Mouse (Mus musculus): ENCODE measurements around the gene Tmem110. TPM values are rescaled to one million over a fixed set of nuclear protein-coding genes. Genes with fewer than 3 reads are reported as not detected.

Gene Tmem110
- polyA plus RNA-seq, 1 experiment: 20.1 TPM

DNA sequence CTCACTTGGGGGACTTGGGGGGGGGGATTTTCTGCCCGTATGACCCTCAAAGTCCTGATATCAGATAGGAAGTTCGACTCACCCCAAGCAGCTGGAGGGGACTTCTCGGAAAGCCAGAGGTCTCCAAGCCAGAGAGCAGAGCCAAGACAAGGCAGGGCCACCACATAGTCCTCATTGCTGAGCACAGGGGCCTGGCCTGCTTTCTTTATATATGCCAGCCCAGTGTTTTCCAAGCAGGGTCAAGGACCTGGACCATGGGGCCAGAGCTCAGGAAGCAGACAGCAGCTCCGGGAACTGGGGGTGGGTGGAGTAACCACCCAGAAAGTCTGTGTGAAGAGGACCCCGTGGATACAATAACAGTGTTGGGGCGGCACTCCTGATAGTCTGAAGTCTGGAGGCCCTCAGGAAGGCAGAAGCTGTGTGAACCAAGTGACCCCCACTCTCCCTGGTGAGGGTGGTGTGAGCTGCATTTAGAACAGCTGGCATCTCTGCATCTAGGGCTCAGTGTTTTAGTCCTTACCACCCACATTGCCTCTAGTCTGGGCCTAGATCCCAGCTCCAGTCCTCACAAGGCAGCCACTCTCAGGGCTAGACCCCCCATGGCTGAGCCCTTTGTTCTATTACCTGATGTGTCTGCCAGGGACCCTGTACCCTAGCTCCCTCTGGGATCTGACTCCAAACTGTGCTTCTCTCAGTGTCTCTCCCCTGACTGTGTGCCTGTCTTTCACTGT, 98.2 kb downstream of the Tmem110 start, which contains the start of gene Itih3:
Itih3 (minus strand) TSS at position 386 of the 731 bp plus-strand sequence.
- no peaks in the 10 kb centered on the region for H3K36me3 ChIP-seq (ENCODE audit: control insufficient read depth, insufficient read depth, low read length)
- no peak for DNase-seq
- no peak for TF ChIP-seq POLR2A (IDR thresholded peaks at IDR 0.05; ENCODE audit: control insufficient read depth, extremely low read depth, insufficient read depth, low read length, poor library complexity)
- no peak for TF ChIP-seq CTCF (IDR thresholded peaks at IDR 0.05; ENCODE audit: borderline replicate concordance, control insufficient read depth, extremely low read depth, insufficient read depth, low read length, poor library complexity)
- H3K4me1 ChIP-seq (replicated peaks; ENCODE audit: control insufficient read depth, insufficient read depth, low read length): no peaks in the 10 kb centered on the region
- no peak within 1 kb of the TSS for H3K4me3 ChIP-seq (ENCODE audit: control insufficient read depth, insufficient read depth, low read length)
- 82% methylated on average over 6 of the region's 6 CpGs for WGBS
- no peak within 1 kb of the TSS for H3K27ac ChIP-seq (ENCODE audit: control insufficient read depth, insufficient read depth, low read length)
- no peaks in the 10 kb centered on the region for H3K27me3 ChIP-seq (ENCODE audit: control insufficient read depth, insufficient read depth, low read length)

DNA sequence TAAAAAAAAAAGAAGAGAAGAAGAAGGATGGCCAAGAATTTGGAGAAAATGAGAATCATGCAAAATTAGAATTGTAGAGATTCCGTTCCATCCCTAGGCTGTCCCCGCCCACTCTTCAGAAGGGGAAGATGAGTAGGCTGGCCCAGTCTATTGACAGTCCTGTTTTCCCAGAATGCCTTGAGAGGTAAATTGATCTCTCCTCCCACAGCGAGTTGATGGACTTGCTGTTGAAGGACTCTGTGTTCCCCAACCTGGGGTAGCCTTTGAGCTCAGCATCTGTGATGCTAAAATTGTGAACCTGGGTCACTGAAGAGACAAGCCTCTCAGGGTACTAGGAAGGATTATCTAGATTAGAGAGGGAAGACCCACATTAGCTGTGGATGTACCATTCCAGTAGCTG, 100.1 kb downstream of the Tmem110 start:
- DNase-seq: no peak
- TF ChIP-seq CTCF (IDR thresholded peaks at IDR 0.05; ENCODE audit: borderline replicate concordance, control insufficient read depth, extremely low read depth, insufficient read depth, low read length, poor library complexity) (no peak), POLR2A (IDR thresholded peaks at IDR 0.05; ENCODE audit: control insufficient read depth, extremely low read depth, insufficient read depth, low read length, poor library complexity) (no peak)
- H3K27me3 ChIP-seq (ENCODE audit: control insufficient read depth, insufficient read depth, low read length): no peaks in the 10 kb centered on the region
- H3K36me3 ChIP-seq (ENCODE audit: control insufficient read depth, insufficient read depth, low read length): no peaks in the 10 kb centered on the region
- H3K27ac ChIP-seq (ENCODE audit: control insufficient read depth, insufficient read depth, low read length): no peak overlapping the region
- no peak overlapping the region for H3K4me3 ChIP-seq (ENCODE audit: control insufficient read depth, insufficient read depth, low read length)
- no peaks in the 10 kb centered on the region for H3K4me1 ChIP-seq (replicated peaks; ENCODE audit: control insufficient read depth, insufficient read depth, low read length)
- WGBS: 95% methylated on average over 3 of the region's 3 CpGs

Other genes with a start within 250 kb of the Tmem110 start
- gene Prkcd, start 199.4 kb upstream of the Tmem110 start, polyA plus RNA-seq (2012; rRNA removed): 201 and 214 TPM in 2 replicates
- 13.8 and 14.0 TPM in 2 replicates for gene Rft1, start 171.2 kb upstream of the Tmem110 start, polyA plus RNA-seq (2012; rRNA removed)
- 3.2 and 4.0 TPM in 2 replicates for gene Sfmbt1, start 110.7 kb upstream of the Tmem110 start, polyA plus RNA-seq (2012; rRNA removed)
- 3.1 TPM in 2 replicates for gene Mustn1, start 53.6 kb downstream of the Tmem110 start, polyA plus RNA-seq (2012; rRNA removed)
- gene Itih4, start 60.9 kb downstream of the Tmem110 start, polyA plus RNA-seq (2012; rRNA removed): 1.4 and 3.6 TPM in 2 replicates
- gene Itih3, start 98.2 kb downstream of the Tmem110 start, polyA plus RNA-seq (2012; rRNA removed): 0.19 and 0.66 TPM in 2 replicates
- 0.09 and 0.97 TPM in 2 replicates for gene Itih1, start 117.7 kb downstream of the Tmem110 start, polyA plus RNA-seq (2012; rRNA removed)
- 2.5 and 2.6 TPM in 2 replicates for gene Nek4, start 125.8 kb downstream of the Tmem110 start, polyA plus RNA-seq (2012; rRNA removed)
- 11.9 and 13.6 TPM in 2 replicates for gene Glt8d1, start 175.8 kb downstream of the Tmem110 start, polyA plus RNA-seq (2012; rRNA removed)
- gene Spcs1, start 176.1 kb downstream of the Tmem110 start, polyA plus RNA-seq (2012; rRNA removed): 133 and 183 TPM in 2 replicates
- gene Pbrm1, start 193.5 kb downstream of the Tmem110 start, polyA plus RNA-seq (2012; rRNA removed): 32.1 and 47.0 TPM in 2 replicates
- gene Gnl3, start 193.6 kb downstream of the Tmem110 start, polyA plus RNA-seq (2012; rRNA removed): 24.0 and 32.9 TPM in 2 replicates

All from thymus, adult 2 months (tissue).